Mouse (Mus musculus) heart, postnatal 4 days (tissue): ENCODE results near the gene Aup1. TPM values are rescaled to one million over a fixed set of nuclear protein-coding genes. Genes with fewer than 3 reads are reported as not detected.

ENCODE experiments used
- DNase-seq: peaks from one replicate; pipeline ENCODE4 v3.0.0; 2021
- total RNA-seq, 2 experiments: library from RNA; stranded (reverse); gene quantifications; 2 replicates each; pipeline ENCODE4 v1.2.3; 2021

Gene Aup1
- total RNA-seq, 2 experiments from 2014 or later: 84.1 to 88.4 TPM

DNA sequence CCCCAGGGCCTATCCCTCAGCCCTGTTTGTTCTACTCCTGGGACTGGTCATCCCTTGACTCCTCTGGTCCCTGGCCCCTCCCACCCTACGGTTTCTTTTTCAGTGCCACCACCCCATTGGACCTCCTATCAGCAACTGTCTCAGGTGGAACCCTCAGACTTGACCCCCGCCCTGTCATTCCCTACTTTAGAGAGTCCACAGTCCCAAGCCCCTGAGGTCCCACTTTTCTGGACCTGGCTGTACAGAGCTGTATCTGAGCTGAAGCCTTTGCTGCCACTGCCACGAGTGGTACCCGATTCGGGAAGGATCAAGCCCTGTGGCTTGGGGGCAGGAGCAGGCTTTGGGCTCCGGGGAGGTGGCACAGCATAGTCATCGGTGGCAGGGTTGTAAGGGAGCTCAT lies 23.2 kb upstream of the Aup1 start:
- DNase-seq: no peak

DNA sequence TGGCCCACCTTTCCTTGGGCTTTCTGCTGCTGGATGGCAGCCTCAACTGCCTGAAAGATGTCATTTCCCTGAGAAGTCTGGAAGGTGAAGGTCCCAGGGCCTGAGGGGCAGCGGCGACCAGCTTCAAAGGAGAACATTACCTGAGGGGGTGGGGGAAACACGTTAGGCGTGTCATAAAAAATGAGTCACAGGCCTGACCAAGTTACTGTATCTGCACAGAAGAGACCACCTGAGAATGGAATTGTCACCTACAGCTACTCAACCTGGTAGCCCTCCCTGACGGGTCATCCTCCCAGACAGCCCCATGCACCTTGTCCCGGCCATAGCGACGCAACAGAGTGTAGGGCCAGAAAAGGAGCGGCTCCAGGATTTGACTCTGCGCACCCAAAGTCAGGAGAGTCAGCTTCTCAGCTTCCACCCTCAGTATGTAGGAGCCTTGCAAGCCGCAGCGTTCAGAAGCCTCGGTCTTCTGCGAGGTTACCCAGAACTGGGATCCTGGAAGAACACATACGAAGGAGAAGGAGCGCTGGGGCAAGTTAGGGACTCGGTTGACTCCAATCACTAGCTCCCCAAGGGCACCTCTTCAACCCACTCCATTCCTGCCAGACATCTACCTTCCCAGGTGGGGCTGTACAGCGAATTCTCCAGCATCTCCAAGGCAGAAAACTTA lies 22.3 kb upstream of the Aup1 start:
- no peak for DNase-seq

DNA sequence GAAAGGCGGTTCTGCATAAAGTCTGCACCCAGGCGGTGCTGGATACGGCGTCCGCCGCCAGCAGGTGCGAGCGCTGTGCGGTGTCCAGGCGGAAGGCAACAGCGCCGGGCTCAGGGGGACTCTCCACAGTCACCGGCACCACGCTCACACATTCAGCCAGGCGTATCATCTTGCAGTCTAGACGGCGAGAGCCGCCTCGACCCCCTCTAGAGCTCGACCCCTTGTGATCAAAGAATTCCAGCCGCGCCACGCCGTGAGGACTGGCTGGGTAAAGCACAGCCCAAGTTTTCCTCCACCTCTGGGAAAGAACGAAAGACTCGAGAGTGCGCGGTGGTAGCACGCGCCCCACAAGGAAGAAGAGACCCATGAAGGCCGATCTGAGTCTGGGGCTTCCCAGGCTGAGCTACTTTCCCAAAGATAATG lies 21.5 kb upstream of the Aup1 start:
- peak; percentile 49 for DNase-seq

DNA sequence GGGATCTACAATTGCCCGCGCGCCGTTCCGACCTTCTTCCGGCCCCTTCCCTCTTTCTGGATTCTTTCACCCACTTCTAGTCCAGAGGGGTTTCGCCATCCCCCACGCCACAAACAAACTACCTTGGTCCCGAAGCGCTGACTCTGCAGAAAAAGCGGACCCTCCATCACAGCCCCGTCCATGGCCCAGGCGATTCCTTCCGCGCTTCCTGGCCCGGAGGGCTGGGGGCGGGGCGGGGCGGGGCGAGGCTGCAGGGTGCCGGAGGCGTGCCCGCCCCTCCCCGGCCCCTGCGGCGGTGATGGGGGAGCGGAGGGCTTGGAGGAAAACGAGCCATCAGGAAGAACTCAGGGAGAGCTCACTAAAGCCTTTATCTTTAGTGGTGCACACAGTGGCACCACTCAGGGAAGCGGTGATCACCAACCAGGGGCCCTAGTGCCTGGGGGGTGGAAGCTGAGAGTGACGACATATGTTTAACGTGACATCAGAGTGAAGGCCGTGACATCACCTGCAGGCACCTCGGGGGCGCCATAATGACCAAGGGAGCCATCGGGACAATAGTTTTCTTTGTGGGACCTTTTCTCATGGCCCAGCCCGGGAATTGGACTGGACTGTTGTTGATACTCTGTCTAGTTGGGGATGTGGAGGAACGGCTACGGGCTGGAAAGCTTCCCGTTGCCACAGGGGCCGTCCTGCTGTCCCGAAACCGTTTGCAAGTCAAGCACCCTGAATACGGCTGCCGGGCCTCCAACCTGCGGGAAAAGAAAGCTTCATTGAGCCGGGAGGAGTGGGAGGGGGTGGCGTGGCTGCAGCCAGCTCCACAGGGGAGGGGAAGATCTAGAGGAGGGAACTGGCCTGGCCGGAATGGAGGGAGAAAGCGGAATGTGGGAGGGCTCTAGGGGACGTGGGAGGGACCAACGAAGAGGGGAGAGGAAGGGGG lies 20.8 kb upstream of the Aup1 start, which contains the start of the genes Dok1 and Loxl3:
Dok1 (minus strand) TSS at position 223 of the 937 bp plus-strand sequence.
Loxl3 (plus strand) TSS at position 925 of the 937 bp plus-strand sequence.
- peak; percentile 77 for DNase-seq

DNA sequence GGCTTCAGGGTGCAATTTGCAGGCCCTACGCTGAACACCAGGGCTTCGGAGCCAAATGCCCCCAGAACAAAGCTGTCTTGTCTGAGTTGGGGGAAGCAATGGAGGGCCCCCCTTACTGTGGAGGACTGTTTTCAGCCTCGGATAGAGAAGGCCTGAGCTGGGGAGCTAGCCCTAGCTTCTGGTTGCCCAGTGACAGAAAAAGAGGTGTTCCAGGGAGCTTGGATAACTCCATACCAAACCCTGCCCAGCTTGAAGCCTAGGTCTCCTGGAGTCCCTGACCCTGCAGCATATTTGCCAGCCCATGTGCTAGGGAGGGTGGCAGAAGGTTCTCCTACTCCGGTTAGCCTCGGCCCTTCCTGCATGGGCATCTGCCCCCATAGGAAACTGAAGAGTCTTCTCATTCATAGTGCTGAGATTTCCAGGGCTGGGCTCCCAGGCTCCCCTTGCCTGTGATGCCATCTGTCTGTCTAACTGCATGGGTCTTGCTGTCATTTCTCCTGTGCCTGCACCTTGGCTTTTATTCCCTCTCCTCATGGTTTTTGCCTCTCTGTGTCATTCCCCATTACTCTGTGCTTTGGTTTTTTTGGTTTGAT lies 19.8 kb upstream of the Aup1 start:
- DNase-seq: no peak

DNA sequence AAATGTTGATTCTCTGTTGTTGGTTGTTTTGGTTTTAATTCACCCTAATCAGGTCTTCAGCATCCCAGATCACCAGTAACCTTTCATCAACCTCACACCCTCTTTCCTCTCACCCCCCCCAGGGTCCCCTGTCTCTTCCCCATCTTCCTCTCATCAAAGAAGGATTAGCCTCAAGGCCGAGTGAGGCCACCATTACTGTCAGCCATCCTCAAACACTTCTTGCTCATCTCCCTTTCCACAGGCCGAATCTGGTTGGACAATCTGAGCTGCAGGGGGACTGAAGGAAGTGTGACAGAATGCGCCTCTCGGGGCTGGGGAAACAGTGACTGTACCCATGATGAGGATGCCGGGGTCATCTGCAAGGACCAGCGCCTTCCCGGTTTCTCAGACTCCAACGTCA lies 17.1 kb upstream of the Aup1 start:
- no peak for DNase-seq

DNA sequence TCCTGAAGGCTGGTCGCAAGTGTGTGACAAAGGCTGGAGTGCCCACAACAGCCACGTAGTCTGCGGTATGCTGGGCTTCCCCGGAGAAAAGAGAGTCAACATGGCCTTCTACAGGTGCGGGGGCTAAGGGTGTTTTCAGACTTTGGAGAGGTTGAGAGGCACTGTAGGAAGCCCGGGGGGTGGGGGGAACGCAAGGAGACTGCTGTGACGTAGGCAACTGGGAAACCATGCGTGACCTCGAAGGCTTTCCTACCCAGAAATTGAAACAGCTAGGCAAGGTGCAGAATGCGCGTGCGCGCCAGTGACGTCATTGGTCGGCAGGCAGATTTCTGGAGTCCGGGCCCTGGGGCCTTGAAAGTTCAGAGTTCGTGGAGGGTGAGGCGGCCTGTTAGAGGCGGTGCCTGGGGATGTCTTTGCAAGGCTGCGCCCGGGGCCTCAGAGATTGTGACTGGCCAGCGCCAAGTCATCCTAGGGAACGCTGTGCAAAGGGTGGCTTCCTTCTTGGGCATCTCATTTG lies 15.8 kb upstream of the Aup1 start:
- DNase-seq: peak; percentile 92

DNA sequence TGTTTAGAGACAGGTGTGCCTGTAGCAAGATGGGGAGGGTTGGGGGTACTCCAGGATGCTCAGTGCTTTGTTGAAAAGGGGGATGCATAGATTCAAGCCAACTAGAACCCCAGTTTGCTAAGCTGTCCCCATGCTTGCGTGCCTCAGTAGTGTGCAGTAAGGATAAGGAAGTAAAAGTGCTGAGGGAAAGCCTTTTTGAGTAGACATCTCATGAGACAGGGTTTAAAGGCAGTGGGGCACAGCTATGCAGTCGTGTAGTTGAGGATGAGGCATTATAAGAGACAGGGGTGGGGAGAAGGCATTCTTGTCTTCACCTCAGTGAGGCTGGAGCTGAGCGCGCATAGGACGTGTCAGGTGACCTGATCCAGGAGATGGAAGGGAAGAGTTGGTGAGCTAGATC lies 13.7 kb upstream of the Aup1 start:
- no peak for DNase-seq

DNA sequence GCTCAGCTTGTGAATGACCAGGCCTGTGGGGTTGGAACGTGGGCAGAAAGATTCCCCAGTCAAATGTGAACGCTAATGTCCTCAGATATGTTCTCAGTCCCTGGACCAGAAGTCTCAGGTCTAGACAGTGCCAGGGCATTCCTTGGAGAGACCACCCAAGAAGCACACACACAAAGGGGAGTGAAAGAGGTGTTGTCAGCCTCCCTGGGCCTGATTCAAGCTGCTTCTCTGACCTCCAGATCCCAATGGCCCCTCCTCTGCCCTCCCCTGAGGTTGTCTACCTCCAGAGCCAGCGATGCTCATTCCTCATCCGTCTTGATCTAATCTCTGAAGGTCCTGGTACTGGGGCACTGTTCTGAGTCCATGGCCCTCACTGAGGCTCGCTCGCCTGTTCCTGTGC lies 10.8 kb upstream of the Aup1 start:
- no peak for DNase-seq

DNA sequence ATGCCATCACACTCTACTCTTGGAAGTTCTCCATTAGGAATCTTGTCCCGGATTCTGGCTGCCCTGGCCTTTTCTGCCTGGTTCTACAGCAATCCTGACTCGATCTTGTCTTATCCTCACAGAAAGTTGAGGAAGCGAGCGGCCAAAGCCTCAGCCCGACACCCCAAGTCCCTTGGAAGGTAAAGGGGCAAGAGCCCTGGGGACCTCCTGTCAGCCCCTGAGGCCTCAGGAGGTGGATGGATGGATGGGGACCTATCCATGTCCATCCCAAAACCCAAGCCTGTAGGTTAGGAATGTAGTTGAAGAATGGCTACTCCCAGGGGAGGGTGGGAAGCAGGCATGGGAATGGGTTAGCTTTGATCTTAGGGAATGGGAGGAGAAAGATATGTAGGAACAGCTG lies 10.3 kb upstream of the Aup1 start:
- DNase-seq: no peak

DNA sequence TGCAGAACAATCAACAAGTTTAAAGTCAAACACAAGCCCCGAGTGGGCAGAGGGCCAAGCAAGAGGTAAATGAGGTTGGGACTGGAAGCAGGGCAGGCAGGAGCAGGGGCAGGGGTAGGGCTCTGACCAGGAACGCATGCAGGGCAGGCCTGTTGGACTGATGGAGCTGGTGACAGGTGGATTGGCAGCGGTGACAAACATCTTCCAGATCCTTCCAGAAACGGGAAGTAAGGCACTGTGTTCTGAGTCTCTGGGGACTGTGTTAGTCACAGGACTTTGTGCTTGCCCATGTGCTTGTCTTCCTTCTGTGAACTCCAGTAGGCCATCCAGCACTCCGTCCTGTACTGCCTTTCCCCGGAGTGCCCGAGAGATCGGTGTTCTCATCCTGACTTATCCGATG lies 9.6 kb upstream of the Aup1 start:
- peak; percentile 37 for DNase-seq

DNA sequence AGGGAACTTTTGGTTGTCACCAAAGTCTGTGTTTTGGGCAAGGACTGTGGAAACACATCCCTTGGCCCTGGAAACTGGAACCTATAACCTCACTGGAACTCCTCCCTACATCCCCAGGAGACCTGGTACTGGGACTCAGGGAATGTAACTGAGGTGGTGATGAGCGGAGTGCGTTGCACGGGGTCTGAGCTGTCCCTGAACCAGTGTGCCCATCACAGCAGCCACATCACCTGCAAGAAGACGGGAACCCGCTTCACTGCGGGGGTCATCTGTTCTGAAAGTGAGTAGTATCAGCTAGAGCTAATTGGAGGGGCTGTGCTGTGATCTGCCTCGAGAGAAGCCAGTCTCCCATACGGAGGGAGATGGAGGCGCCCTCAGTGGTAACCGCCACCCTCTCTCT lies 5.0 kb upstream of the Aup1 start:
- DNase-seq: no peak

DNA sequence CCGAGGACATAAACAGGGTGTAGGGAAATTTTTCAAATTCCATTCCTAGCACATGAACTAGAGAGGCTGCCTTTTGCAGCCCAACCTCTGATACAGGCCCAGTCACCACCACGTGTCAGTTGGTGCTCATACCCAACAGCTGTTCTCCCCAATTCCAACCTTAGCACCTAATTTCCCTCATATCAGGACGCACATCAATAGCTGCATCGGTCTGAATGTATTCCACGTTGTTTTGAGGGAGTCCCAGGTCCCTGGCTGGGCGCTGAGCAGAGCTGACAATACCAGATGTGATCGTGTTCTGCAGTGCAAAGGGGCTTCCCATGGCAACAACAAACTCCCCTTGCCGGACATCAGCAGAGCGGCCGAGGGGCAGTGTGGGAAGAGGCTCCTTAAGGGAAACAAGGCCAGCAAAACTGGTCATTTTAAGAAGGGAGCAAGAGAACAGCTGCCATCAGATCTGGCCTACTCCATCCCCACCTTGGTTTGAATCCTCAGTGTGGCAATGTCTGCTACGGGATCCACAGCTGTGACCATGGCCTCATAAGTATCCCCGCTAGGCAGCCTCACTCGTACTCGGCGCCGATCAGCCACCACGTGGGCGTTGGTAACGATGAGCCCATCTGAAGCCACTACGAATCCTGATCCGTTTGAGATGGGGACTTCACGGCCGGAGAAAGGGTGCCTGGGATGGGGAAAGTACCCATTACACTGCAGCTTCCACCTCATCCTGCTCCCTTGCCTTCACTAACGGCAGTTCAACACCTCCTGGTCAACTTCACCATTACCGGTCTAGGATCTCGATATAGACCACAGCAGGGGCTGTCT lies 973 bp upstream of the Aup1 start:
- no peak for DNase-seq

DNA sequence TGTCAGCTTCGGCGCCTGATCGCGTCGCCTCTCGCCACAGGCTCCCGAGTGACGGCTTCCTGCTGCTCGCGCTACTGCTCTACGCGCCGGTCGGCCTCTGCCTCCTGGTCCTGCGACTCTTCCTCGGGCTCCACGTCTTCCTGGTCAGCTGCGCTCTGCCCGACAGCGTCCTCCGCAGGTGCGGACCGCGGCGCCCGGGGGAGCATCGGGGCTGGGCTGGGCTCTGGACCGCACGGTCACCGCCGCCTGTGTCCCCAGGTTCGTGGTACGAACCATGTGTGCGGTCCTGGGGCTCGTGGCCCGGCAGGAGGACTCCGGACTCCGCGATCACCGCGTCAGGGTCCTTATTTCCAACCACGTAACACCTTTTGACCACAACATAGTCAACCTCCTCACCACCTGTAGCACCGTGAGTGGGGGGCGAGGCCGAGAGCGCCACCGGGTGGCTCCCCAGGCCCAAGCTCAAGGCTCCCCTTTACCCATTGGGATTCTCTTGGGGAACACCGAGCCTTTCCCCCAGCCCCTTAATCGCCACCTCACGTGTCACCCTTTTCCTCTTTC lies 630 bp downstream of the Aup1 start, which contains the start of gene Htra2:
Htra2 (minus strand) TSS at position 403 of the 561 bp plus-strand sequence.
- peak; percentile 49 for DNase-seq

DNA sequence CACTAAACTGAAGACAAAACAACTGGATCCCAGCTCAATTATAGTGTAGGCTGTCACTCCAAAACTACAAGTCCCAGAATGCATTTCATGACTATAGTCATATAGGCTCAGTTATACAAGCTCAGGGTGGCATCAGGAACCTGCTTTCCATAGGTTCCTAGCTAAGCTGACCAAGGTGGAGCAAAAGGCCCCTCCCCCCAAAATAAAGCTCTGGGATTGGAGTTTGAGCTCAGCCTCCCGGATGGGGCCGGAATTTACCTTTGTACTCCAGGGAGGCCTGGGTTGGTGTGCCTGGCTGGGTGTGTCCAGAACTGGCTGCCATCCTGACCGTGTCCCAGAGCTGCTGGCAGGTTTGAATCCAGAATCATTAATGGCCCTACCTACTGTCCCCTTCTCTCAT lies 3.5 kb downstream of the Aup1 start, which contains the start of gene Dqx1:
Dqx1 (plus strand) TSS at position 55 of the 400 bp plus-strand sequence.
- no peak for DNase-seq

DNA sequence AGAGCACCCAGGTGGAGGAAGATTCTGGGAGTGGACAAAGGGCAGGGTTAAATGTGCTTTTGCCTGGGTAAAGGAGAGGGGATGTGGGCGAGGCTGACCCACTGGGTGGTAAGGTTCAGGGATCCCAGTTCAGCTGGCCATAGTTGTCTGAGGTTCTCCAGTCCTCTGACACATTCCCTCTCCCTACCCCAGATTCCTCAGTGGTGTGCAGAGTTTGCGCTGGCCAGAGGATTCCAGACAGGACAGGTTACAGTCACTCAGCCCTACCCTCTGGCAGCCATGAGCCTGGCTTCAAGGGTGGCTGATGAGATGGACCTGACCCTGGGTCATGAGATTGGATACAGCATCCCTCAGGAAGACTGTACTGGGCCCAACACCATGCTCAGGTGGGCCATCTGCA lies 4.4 kb downstream of the Aup1 start:
- no peak for DNase-seq

DNA sequence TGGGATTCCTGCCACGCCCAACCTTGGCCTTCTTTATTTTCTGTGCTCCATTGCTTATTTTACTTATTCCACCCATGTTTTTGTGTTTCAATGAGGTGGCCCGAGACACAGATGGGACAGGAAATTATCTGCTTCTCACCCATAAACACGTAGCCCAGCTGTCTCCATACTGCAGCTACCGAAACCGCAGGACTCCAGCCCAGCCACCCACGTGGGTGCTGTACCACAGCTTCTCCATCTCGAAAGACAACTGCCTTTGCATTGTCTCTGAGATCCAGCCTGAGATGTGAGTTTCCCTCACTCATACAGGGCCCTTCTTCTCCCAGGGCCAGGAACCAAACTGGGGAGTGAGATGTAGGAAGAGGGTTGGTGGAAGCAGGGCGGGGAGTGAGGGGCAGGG lies 11.7 kb downstream of the Aup1 start:
- no peak for DNase-seq

DNA sequence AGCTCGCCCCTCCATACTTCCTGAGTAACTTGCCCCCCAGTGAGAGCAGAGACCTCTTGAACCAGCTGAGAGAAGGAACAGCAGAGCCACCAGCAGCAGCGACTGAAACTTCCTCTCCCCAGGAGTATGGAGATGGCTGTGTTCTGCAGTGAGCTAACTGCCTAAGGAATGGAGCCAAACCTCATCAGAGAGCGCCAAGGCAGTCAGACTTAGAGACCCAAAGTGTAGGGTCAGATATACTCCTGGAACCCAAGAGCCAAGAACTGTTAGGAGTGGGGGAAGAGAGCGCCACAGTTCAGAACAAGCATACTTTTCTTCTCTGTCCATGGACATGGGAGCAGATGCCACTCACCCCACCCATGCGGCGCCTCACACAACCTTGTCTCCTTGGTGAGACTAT lies 12.1 kb downstream of the Aup1 start:
- DNase-seq: no peak

DNA sequence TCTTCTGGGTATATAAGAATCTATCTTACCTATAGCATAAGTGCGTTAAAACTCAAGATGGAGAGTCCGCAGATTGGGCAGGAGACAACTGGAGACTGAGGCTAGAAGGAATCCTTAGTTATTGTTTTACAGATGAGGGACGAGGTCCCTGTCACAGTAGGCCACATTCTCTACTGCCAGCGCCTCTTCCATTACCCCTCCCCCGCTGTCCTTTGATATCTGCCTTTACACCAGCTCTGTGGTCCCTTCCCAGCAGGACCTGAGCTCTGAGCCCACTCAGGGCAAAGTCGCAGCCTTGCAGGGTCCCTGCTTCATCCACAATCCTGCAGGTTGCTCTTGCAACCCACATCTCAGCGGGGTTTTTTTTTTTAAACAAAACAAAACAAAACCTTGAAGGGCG lies 13.9 kb downstream of the Aup1 start:
- DNase-seq: no peak

DNA sequence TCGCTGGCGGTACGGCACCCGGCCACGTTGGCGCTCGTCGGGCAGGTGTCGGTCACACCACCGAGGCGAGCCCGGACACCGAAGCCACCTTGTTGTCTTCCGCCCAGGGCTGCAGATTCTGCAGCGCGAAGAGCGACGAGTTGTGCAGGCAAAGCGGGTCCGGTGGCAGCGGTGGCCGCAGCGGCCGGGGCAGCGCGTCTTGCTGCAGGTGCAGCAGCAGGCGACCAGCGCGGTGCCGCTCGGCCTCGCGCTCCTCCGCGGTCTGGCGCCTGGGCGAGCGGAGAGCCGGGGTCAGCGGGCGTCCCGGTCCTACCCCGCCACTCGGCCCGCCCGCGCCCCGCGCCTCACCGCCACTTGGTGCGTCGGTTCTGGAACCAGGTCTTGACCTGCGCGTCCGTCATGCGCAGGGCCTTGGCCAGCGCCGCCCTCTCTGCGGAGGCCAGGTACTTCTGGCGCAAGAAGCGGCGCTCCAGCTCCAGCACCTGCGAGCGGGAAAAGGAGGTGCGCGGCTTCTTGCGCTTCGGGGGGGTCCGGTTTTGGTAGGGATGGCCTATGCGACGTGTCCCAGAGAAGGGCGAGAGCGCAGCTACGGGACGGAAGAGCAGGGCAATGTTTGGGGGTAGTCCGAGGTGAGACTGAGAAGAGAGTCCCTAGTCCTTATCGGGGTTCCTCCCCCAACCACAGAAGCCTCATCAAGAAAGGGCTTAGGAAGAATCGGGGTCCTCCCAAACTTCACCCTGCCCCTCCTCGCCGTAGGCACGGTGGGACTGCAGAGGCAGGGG lies 14.6 kb downstream of the Aup1 start:
- DNase-seq: no peak
